Mouse (Mus musculus): ENCODE data around the gene Pygo2.

Pygo2 gene

DNA sequence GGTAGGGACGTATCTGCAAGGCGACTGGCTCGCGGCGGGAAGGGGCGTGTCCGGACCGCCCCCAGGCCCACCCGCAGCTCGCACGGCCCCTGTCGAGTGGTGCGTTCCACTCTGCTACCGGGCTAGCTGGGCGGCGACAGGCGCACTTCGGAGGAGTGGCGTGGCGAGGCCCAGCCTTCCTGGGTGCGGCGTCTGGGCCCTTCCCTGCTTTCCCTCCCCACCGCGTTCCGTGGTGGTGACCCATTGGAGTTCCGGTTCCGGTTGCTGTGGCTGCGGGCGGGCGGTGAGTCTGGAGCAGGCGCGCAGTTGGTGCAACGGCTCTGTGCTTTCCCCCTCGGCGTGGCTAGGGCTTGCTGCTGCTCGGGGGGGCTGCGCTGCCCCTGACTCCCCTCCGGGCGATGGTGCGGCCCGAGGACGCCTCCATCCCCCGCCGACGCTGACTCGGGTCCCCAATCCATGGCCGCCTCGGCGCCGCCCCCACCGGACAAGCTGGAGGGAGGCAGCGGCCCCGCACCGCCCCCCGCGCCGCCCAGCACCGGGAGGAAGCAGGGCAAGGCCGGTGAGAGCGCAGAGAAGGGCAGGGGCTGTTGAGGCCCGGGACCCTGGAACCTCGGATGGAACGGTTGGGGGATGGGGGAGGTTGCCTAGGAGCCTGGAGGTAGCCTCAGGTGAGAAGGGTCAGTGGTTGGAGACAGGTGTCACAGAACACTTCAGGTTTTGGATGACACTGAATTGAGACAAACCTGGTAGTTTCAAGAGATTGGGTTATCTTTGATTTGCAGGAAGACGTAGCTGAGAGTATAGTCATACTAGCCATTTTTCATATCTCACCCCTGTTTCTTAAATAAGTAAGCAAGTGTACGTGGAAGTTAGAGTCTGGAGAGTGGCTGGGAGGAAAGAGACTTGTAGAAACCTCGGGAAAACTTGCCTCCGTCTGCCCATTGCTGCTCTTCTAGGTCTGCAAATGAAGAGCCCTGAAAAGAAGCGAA lies at the start of gene Pygo2:
TSS of gene Pygo2 (plus strand) at position 44 of the 989 bp plus-strand sequence.
- DNase-seq (ENCODE audit: low spot score) = peak; percentile 96

DNA sequence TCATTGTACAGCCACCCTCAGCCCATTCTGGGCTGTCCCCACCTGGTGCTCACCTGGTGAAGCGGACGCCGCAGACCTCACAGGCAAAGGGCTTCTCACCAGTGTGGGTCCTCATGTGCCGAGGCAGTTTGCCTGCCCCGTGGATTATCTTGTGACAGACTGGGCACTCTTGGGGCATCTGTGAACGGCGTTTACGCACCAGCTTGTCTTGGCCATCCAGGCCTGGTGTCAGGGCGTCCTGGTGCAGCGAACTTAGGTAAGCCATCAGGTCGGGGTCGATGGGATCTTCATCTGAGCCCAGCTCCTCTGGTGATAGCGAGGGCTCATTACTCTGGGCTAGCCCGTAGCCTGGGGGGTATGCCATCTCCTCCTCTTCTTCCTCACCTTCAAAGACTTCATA lies 49.7 kb upstream of the Pygo2 start:
- DNase-seq (ENCODE audit: low spot score) = no peak

DNA sequence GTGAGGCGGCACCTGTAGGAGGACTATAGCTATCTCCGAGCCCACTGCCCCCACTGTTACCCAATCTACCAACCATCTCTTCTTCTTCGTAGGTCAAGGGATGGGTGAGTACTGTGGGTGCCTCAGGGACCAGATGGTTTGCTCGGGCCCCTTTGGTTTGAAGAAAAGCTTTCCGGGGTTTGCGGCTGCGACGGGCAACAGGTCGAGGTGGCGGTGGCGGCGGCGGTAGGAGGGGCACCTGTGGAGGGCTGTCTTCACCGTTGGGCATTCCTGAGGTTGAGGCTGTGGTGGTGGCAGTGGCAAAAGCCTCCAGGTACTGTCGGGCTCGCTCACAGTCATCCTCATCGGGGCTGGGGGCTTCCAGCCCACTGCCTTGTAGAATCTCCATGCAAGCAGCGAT lies 49.3 kb upstream of the Pygo2 start:
- no peak for DNase-seq (ENCODE audit: low spot score)

DNA sequence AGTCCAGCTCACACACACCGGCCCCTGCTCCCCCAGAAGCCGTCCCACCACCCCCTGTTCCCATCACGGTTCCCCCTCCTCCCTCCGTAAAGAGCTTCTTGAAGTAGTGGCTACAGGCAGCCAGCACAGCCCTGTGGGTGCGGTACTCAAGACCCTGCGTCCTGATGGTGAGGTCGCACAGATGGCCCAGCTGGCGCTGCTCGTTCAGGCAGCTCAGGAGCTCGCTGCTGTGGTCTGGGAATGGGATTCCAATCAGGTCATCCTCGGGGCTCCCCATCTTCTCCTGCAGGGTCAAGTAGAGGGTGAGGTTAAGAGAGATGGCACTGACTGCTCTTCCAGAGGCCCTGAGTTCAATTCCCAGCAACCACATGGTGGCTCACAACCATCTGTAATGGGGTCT lies 48.8 kb upstream of the Pygo2 start:
- no peak for DNase-seq (ENCODE audit: low spot score)

DNA sequence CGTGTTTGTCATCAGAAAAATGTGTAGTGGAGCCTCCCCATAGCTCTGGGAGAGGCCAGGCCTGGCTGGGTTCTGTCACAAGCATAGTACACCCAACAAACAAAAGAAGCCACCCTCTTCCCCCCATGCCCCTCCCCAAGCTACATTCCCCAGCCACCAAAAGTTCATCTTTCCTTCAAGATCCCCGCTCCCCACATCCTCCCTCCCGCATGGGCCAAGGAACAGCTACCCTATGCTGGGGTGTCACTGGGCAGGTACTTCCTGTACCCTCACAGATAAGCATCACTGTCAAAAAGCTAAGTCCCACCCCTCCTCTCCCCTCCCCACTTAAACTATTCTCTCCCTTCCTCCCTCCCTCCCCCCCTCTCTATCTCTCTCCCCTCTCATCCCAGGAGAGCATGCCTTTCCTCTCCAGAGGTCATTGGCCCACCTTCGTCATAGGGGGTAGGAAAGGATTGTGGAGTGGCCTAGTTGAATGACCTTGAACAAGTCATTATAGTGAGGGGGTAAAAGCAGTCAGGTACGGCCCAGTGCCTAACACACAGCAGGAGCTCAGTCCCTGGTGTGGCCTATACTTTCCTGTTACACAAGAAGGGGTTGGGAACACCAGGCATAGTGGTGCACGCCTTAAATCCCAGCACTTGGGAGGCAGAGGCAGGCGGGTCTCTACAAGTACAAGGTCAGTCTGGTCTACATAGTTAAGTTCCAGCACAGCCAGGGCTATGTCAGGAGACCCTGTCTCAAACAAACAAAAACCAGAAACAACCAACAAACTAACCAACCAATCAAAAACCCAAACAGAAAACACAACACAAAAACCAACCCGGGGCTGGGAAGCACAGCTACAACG lies 47.8 kb upstream of the Pygo2 start:
- no peak for DNase-seq (ENCODE audit: low spot score)

DNA sequence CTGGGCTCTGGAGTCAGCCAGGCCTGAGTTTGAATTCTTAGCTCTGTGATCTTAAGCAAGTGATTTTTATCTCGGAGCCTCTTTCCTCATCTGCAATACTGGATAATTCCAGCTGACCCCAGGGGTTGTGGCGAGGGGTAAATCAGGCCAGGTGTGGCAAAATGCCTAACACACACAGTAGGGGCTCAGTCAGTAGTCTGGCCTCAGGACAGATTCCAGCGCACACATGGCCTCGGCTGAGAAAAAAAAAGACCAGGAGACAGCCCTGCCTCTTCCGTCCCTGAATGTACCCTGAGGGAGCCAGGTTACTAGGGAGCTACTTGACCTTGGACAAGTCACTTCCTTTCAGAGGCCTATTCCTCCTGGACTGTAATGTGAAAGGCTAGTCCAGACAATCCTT lies 47.1 kb upstream of the Pygo2 start:
- no peak for DNase-seq (ENCODE audit: low spot score)

DNA sequence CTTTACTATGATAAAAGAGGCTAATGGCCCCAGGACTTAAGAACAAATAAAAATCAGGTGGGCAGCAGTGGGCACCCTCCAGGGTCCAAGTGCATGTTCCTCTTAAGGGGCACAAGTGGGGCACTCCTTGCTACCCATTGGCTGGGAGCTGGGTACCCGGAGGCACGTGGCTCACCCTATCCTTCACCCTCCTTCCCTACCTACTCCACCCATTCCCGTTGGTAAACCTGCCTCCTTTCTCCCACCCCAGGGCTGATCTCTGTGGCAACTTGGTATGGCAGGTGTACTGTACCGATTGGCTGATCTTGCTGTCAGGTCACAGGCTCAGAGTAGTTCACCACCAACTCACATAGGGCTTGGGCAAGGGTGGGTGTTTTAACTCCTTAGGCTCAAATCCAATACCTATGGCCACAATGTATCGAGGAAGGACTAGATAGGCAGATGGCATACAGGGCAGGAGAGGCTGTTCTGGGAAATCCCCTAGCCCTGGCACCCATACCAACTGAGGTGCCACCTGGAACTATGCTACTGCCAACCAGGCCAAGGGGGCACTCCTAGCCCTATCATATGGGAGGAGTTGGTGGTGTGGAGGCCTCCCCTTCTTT lies 46.3 kb upstream of the Pygo2 start:
- no peak for DNase-seq (ENCODE audit: low spot score)

DNA sequence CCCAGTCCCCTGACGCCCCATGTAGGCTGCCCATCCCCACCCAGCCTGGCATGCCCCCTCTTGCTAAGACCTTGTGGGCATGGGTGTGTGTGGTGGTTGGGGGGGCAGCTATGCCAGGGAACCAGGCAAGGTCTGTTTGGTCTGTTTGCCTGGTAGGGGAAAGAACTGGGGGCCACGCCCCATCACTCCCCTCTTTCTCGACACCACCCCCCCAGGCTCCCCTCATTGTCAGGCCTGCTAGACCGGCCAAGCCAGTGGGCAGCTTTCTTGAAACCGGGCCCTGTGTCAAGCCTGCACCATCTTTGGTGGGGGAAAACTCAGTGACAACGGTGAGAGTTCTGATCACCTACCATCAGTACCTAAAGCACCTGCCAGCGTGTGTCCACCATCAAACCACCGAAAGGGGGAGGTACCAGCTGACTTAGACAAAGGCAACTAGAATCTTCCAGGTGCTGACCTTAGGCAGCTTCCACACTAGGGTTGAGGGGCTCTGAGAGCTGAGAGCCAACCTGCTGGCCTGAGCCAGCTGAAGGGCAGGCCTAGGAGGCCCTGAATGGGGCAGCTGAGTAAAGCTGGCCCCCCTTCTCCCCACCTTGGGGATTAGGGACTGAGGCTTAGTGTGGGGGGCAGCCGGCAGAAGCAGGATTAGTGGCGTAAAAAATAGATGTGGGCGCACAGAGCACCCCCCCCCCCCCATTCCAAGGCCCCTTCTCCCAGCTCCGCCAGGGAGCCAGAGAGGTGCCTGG lies 45.5 kb upstream of the Pygo2 start:
- no peak for DNase-seq (ENCODE audit: low spot score)

- DNase-seq (ENCODE audit: low spot score) = no peak
These were observed 44.6 kb upstream of the Pygo2 start for GRCm38 (mm10) chr3:89385451-89385850.

- DNase-seq (ENCODE audit: low spot score) = no peak
These were observed 43.3 kb upstream of the Pygo2 start for GRCm38 (mm10) chr3:89386438-89387420.

DNA sequence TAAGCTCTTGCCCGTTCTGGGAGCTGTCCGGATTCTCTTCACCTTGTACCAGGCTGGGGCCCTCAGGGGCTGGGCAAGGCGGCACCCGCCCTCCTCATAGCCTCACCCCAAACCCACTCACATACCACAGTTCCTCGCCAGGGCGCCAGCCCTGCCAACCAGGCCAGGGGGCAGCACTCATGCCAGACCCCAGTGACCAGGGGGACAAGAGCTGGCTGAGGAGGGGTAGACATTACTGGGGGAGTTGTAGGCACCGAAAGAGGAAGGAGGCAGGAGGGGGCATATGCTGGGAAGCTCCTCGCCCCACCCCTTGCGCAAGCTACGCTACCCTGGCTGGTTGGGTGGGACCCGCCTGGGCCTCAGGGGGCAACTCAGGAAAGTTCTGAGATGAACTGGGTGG lies 42.4 kb upstream of the Pygo2 start:
- no peak for DNase-seq (ENCODE audit: low spot score)

DNA sequence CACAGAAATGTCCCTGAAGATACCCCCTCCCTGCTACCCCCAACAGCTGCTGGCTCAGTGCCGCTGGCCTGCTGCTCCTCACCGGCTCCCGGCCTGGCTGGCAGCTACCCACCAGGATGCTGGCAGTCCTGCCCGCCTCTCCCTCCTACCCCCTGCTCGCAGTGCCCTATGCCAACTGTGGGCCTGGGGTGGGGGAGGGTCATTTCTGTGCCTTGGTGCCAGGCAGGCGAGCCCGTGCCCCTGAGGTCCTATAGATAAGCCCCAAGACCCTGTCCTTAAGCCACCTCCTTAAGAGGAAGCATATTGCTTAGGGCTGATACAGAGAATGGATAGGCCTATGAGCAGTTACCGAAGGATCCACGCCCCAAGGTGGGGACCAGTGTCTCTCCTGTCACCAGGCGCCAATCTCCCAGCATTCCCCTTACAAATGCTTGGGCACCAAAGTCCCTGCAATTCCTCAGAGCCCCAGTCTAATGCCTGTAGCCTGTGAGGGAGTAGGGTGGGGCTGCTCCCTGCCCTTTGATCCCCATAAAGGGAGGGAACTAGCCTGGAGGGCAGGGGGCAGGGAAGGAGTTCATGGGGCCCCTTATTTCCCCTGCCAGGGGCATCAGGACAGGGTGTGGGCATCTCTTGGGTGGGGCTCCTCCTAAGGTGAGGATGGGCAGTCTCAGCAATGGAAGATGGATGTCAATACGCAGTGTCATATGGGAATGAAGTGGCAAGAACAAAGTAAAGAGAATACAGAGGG lies 41.7 kb upstream of the Pygo2 start:
- DNase-seq (ENCODE audit: low spot score) = peak; percentile 66

- peak; percentile 63 for DNase-seq (ENCODE audit: low spot score)
These were observed 40.9 kb upstream of the Pygo2 start for GRCm38 (mm10) chr3:89388901-89389740.

DNA sequence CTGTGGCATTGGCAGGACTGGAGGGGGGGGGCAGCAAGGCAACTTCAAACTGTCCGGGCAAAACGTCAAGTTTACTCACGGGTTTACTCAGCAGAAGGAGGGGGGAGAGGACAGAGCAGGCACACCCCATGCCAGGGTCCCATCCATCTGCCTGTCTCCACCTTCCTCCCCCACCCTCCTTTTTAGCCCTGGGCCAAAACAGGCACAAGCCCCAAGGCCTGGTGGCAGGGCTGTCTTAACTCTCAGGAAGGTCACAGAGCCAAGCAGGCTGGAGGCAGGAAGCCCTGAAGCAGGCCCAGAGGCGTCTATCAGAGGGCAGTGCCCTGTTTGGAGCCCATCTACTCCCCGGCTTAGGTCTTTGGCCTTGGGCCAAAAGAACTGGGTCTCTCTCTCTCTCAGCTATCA lies 39.9 kb upstream of the Pygo2 start:
- peak; percentile 76 for DNase-seq (ENCODE audit: low spot score)

- DNase-seq (ENCODE audit: low spot score) = peak; percentile 63
These were observed 39.0 kb upstream of the Pygo2 start for GRCm38 (mm10) chr3:89390699-89391662.

GRCm38 (mm10) chr3:89391663-89392511 lies 38.1 kb upstream of the Pygo2 start:
- peak; percentile 74 for DNase-seq (ENCODE audit: low spot score)

DNA sequence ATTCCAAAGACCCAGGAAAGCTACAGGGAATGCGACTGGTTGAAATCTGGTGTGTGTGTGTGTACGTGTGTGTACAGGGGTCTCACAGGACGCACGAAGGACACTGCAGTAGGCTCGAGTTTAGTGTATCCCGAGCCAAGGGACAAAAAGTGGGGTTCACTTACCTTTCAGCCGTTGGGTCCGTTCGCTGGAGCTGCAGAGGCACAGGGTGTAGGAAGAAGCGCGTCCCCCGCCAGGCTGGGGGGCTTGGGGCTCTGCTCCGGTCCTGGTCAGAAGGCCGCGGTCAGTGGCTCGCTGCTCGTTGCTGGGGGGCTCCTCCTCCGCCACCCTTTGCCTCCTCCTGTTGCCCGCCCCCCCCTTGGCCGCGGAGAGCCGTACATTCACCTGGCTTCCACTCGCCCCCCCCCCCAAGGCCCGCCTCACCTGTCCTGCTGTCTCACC lies 37.1 kb upstream of the Pygo2 start:
- peak; percentile 43 for DNase-seq (ENCODE audit: low spot score)
